Mouse (Mus musculus) adrenal gland, postnatal 14 days (tissue): ENCODE results near the gene Rxrb. TPM values are rescaled to one million over a fixed set of nuclear protein-coding genes. Genes with fewer than 3 reads are reported as not detected.
A peak's percentile ranks its signal among the peaks of the same experiment; 100 is the strongest.

ENCODE experiments used
- DNase-seq: peaks from one replicate; pipeline ENCODE4 v3.0.0; 2021; ENCODE audit warnings: mixed read lengths
- total RNA-seq: library from RNA; stranded (reverse); gene quantifications from 2 replicates; pipeline ENCODE4 v1.2.3, GENCODE M21; 2021

Gene Rxrb
- total RNA-seq, 1 experiment from 2014 or later: 54.5 TPM

DNA sequence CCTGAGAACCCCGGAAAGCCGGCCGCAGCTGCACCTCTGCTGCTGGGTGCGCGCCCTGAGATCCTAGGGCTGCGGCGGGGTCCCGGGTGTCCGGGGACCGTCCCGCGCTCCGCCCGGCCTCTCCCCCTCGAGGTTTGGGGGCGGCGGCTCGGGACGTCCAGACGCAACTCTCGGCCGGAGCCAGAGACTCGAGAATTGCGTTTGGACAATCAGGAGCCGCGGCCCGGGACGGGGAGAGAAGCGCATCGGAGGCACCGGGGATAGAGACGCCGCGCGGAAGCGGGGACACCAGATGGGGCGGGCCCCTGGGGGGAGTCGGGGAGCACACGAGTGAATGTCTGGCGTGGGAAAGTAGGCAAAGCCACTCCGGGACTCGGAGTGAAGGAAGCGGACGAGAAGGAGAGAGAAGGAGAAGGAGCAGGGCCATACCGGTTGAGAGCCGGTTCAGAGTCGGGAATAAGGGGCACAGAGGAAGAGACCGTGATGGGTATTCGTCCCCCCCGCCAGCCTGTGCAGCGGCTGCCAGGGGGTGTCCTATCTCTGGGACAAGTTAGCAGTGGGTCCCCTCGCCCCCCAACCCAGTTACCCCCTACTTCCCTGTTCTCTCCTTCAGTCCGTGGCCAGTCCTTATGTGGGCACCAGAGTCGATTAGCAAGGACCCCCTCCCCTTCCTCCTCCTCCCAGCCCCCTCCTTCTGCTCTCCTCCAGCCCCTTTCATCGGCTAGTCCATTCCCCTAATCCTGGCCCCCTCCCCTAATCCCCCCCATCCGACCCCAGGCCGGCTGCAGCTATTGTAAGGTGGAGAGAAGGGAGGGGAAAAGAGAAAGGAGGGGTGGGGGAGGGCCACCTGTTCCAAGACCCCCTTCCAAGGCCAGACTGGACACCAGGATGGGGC lies 6.5 kb upstream of the Rxrb start:
- DNase-seq: peak; percentile 79

DNA sequence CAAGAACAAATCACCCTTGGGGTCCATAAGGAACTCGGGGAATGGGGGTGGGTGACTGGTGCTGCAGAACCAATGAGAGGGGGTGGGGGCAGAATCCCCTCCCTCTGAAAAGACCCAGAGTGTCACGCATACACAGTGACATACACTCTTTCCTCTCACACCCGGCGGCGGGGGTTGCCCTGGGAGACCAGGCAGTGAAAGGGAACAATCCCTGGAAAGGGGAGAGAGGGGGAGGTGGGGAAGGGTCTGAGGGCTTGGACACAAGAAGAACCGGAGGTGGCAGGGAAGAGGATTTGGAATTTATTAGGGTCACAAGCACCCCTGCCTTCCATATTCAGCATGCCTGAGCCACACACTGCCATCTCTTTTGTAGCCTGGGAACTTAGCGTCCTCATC lies 5.9 kb upstream of the Rxrb start:
- no peak for DNase-seq

DNA sequence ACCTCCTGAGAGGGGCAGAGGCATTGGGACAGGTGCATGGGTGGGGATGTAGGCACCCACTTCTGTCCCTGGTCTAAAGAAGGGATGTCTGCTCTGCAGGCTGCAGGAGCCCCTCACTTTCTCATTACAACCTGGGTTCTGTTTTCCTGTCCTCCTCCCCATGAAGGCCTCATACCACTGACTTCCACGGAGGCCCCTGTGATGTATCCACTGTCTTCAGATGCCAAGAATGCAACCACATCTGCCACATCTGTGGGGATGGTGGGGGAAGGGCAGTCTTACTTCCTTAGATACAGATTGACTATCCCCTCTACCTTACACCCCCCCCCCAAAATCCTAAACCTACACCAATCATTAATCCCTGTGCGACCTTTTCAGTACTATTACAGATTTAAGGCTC lies 5.4 kb upstream of the Rxrb start:
- DNase-seq: no peak

DNA sequence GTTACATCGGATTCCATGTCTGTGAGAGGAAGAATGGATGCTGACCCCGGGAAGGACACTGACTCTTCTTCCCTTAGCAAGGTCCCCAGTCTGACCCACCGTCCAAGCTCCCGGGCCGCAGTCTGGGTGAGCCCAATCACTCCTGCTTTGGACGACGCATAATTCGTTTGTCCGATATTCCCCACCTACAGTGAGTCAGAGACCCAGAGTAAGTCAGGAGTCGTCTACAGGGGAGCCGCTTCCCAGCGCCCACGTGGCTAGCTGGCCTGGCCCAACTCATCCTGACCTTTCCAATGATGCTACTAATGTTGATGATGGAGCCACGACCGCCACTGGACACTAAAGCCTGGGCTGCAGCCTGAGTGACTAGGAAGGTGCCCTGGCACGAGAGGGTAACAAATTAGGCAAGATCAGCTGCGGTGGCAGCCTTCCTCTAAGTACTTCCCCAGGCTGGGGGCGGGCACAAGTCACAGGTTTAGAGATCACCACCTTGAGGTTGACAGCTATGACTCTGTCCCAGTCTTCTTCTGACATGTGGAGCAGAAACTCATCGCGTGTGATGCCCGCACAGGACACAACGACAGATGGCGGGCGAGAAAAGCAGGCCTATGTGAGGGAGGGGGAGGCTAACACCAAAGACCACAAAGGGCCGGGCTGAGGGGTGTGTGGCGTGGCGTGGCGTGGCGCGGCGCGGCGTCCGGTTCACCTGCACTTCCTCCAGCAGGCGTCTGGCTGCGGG lies 4.5 kb upstream of the Rxrb start:
- DNase-seq: peak; percentile 69

DNA sequence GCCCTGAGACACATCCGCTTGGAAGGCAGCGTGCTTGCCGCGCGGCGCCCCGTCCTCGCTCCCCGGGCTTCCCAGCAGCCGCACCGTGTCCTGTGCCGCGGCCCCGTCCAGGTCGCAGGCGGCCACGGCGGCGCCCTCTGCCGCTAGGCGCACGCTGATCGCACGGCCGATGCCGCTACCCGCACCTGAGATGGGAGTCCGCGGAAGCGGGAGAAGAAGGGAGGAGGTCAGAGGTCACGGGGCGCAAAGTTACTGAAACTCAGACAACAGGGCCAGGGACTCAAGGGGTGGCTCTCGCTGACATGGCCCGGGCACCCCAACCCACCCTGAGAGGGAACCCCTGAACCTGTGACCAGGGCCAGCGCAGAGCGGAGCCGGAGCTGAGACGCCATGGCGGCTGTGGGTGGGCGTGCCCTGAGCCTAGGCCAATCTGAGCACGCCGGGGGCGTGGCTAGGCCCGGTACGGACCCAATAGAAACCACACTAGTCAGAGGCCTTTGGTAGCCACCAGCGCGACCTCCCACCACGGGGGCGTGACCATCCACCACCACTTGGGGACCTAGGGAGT lies 3.9 kb upstream of the Rxrb start, which contains the start of gene H2-Ke6:
Gene H2-Ke6 (minus strand): TSS at position 405 of the 568 bp plus-strand sequence.
- peak; percentile 96 for DNase-seq

- peak; percentile 16 for DNase-seq
Observed at GRCm38 (mm10) chr17:34028501-34029149, 3.0 kb upstream of the Rxrb start.

DNA sequence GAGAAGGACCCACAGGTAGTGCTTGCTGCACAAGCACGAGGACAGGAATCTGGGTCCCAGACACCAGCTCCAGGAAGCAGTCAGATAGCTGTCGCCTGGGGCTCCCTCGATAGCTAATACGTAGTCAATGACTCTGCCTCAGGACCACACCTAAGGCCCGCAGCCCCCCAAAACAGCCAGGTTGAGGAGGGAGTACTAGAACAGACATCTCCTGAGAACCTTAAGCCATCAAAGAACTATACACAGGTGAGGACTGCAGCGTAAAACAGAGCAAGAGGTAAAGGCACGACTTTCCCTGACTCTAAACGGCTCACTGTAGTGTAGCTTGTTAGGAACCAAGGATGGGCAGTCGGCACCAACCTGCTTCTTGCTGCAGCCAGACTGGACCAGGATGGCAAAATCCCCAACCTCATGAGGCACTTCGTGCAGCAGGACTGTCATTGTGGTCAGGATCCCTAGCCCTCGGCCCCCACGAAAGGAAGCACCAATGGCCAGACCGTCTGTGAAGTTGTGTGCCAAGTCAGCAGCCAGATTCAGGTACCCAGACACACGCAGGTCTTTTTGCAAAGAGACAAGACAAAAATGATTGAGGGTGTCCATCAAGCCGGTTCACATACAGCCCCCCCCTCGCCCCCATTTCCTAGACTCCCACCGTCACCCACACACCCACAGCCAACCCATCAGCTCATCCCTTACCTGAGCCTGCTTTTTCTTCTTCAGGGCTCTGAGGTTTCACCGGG lies 2.3 kb upstream of the Rxrb start:
- peak; percentile 5 for DNase-seq

DNA sequence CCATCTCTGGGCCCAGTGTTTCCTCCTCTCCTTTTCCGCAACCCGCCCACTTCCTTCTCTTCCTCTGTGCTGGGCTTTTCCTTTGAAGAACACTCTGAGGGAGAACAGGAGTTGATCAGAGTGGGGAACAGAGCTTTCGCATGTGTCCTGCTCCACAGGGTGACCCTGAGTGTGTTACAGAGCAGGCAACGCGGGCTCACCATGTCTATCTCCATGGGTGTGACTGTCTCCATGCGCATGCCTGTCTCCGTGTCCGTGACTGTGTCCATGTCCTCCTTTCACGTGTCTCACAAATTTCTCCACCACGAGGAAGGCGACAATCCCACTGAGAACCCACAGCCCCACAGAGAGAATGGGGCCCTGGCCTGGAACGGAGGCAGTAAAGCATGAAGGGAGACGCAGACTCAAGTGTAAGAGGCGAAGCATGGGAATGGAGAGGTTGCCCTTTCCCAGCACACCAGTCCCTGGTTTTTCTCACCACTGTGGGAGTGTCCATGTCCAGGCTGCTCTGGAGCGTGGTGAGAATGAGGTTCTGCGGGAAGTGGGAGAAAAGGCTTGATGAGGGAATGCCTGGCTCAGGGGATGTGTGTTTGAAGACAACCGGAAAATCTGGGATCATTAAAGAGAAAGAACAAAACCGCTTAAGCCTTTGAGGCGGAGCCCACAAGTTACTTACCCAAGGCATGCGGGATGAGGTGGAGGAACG lies 1.6 kb upstream of the Rxrb start:
- DNase-seq: peak; percentile 8

DNA sequence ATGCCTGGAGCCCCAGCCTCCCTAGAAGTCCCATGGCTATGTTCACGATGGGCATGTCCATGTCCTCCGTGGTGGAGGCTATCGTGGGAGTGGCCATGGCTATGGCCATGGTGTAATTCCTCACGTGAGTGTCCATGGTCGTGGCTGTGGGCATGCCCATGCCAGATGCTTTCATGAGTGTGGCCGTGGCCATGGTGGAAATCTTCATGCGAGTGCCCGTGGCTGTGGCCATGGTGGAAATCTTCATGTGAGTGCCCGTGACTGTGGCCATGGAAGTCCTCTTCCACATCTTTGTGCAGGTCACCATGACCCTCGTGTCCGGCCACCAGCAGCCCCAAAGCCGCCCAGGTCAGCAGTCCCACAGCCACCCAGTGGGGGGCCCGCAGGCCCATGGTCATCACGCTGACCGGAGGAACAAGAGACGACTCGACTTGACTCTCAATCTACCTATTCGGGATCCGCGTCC lies 718 bp upstream of the Rxrb start:
- DNase-seq: peak; percentile 59

DNA sequence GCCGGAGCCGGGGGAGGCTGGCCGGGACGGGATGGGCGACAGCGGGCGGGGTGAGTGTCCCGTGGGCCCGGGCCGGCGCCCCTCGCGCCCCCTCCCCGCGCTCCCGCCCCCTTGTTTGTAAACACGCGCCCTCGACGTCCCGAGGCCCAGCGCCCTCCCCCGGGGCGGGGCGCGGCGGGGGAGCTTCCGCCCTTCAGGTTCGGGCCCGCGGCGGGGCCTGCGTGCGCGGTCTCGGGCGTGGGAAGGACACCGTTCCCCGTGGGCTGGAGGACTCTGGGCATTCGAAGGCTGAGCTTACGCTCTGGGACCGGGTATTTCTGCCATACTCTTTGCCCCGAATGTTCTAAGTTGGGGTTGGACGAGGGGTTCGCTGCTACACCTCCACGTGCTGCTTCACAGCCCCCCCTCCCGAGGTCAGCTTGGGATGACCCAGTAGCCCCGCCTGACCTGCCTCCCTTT lies 591 bp downstream of the Rxrb start:
- DNase-seq: peak; percentile 87

GRCm38 (mm10) chr17:34032806-34033205 lies 1.2 kb downstream of the Rxrb start:
- peak; percentile 49 for DNase-seq

DNA sequence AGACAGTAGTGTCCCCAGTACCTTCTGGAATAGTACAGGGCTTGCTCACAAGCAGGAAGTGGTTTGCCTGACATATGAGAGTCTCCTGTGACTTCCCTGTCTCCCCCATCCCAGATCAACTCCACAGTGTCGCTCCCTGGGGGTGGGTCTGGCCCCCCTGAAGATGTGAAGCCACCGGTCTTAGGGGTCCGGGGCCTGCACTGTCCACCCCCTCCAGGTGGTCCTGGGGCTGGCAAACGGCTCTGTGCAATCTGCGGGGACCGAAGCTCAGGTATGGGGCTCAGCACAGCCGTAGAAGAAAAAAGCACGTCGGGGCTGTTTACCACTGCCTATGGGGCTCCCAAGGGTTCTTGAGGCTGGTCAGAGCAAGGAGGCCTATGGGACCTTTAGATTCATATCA lies 1.8 kb downstream of the Rxrb start:
- DNase-seq: peak; percentile 24

- peak; percentile 84 for DNase-seq
Observed at GRCm38 (mm10) chr17:34034064-34034463, 2.5 kb downstream of the Rxrb start.

DNA sequence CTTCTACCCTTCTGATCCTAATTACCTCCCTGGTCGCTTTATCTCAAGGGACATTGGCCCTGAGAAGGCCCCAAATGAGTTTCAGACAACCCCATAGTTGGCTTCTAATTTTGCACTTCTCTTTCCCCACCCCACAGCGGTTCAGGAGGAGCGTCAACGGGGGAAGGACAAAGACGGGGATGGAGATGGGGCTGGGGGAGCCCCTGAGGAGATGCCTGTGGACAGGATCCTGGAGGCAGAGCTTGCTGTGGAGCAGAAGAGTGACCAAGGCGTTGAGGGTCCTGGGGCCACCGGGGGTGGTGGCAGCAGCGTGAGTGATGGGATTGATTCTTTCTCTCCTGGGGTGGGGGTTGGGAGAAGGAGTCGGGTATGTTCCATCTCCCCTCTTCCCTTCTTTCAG lies 3.9 kb downstream of the Rxrb start:
- no peak for DNase-seq

GRCm38 (mm10) chr17:34036647-34037046 lies 5.0 kb downstream of the Rxrb start:
- DNase-seq: peak; percentile 62

DNA sequence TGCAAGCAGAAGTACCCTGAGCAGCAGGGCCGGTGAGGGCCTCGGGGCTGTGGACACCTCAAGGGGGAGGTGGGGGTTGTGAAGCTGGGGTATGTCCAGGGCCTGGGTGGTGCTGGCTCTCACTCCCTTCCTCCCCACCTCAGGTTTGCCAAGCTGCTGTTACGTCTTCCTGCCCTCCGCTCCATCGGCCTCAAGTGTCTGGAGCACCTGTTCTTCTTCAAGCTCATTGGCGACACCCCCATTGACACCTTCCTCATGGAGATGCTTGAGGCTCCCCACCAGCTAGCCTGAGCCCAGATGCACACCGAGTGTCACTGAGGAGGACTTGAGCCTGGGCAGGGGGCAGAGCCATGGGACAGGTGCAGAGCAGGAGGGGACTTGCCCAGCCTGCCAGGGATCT lies 5.6 kb downstream of the Rxrb start:
- DNase-seq: peak; percentile 9

- DNase-seq: peak; percentile 61
Observed at GRCm38 (mm10) chr17:34038440-34038839, 6.8 kb downstream of the Rxrb start.

DNA sequence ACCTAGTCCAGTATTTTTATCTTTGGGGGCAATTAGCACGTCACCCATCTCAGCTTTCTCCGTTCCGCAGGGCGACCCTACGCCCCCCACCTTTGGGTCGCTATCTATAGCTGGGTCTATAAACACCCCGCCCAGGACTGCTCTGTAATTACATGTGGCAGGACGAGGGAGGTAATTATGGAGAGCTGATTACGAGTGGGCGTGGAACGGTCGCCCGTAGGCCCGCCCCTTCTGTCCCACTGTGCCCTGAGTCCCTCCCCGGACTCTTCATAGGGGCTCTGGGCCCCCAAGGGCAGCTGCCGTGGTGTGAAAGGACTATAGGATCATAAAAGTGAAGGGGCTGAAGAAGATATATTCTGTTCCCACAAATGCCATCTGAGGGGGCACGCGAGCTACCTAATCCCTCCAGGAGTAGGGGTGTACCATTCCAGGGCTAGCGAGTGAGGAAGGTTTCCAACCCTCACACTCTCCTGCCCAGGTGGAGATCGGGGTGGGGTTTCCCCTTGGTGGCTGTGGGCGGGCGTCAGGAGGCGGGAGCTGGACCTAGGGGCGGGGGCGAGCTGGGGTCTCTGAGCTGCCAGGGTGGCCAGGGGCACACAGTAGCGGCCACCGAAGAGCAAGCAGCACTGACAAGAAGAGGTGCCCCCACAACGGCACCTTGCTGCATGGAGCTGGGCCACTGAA lies 7.4 kb downstream of the Rxrb start, which contains the start of gene Col11a2:
Gene Col11a2 (plus strand): TSS at position 560 of the 684 bp plus-strand sequence.
- DNase-seq: peak; percentile 33

GRCm38 (mm10) chr17:34039562-34040450 lies 8.2 kb downstream of the Rxrb start:
- DNase-seq: peak; percentile 70
